Comparison of ENCODE assay signal across 20 mouse cellular contexts in the genomic region with DNA sequence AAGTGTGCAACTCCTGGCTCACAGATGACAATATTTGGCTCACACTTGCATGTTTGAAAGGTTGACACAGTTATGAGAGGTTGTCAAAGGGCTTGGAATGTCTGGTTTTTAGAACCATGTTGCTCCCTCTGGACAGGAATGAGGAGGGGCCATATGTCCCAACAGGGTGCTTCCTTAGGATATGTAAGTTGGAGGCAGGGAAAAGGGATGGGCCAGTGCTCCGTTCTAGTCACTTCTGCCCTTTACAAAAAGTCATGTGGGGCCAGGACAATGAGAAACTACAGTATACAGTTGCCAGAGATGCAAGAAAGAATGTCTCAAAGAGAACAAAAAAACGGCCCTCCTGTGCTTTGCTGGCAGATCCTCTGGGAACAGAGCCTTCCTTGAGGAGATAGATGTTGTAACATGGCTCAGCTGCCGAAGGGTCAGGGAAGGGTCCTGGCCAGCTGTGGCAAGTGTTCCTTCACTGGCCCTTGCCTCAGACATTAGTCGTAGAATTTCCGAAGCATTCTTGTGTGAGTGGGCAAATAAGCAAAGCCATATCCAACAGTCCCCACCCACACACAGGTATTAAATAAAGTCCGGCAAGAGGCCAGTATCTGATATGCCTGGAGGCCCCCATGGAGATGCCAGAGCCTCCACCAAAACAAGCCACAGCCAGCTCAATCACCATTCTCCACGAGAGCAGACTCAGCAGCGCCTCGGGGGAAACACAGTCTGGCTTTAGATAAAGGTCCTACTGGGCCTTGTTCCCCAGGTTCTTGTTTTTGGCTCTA.
A peak's percentile ranks its signal among the peaks of the same experiment; 100 is the strongest.
DNase-seq lines count a peak whose midpoint lies in the region.
"Had no signal": no experiment of that assay in that cellular context is flagged by ENCODE, and none has a peak within 500 bp of the region (broad histone marks: within the 10 kb centered on the region; RNA-seq: fewer than 3 reads in every experiment).

No protein-coding gene starts in this region.

- no peaks in the 10 kb centered on the region for H3K27me3 ChIP-seq in heart, embryonic 10.5 days (ENCODE audit: insufficient read depth, poor library complexity, severe bottlenecking)
- H3K27me3 ChIP-seq: intestine, embryonic 15.5 days; neural tube, embryonic 12.5 days; Patski had no signal

- no peaks in the 10 kb centered on the region; the same call in 1 of the 2 replicates for H3K4me1 ChIP-seq in heart, embryonic 10.5 days
- H3K4me1 ChIP-seq: intestine, embryonic 15.5 days; midbrain, embryonic 10.5 days; neural tube, embryonic 12.5 days had no signal

- DNase-seq in heart, adult 8-10 months (ENCODE audit: low spot score): peak; percentile 16
- no peak for DNase-seq in heart, embryonic 10.5 days (ENCODE audit: low spot score)
- DNase-seq in adipocyte (ENCODE audit: low spot score): peak; percentile 38
- peak; percentile 46 to 55 for DNase-seq in lung, adult 18-20 months
- peak; percentile 59 for DNase-seq in lung, postnatal 25 days (ENCODE audit: low spot score)
- DNase-seq in frontal cortex, postnatal 36 days (ENCODE audit: low spot score in 2 of 2): no peak
- no peak for DNase-seq in ovary, postnatal 10 days (ENCODE audit: low spot score)
- no peak for DNase-seq in thymus, postnatal 25 days
- DNase-seq: adrenal gland, adult 2 months; cerebellum, adult 2 months; forebrain, postnatal 0 days; gastrocnemius, postnatal 14 days; liver; liver, postnatal 0 days had no signal

- no peaks in the 10 kb centered on the region for H3K9me3 ChIP-seq in heart, embryonic 10.5 days
- H3K9me3 ChIP-seq: intestine, embryonic 15.5 days; midbrain, embryonic 10.5 days; neural tube, embryonic 12.5 days had no signal

- no peak overlapping the region for H3K27ac ChIP-seq in heart, embryonic 10.5 days
- H3K27ac ChIP-seq: hindbrain, embryonic 14.5 days; intestine, embryonic 15.5 days; midbrain, embryonic 10.5 days; neural tube, embryonic 12.5 days had no signal

- 71% methylated on average over 9 of the region's 9 CpGs for WGBS in heart, embryonic 10.5 days

- H3K4me3 ChIP-seq in heart, embryonic 10.5 days: no peak overlapping the region
- H3K4me3 ChIP-seq: erythroblast, embryonic 14.5 days; intestine, embryonic 15.5 days; midbrain, embryonic 10.5 days; neural tube, embryonic 12.5 days had no signal

- H3K36me3 ChIP-seq in heart, embryonic 10.5 days: no peaks in the 10 kb centered on the region
- H3K36me3 ChIP-seq: intestine, embryonic 15.5 days; midbrain, embryonic 10.5 days; neural tube, embryonic 12.5 days had no signal

Comparison
In these comparisons a context has a peak if more than half of its experiments do, and no peak if none do; other contexts are left out.
1. DNase-seq: peak in heart, adult 8-10 months (single experiment), adipocyte (single experiment), lung, adult 18-20 months (2 of 2) and lung, postnatal 25 days (single experiment); none in heart, embryonic 10.5 days (single experiment), frontal cortex, postnatal 36 days (0 of 2), ovary, postnatal 10 days (single experiment) and thymus, postnatal 25 days (single experiment).